16 mouse cellular contexts compared by ENCODE assay signal in genomic region chr3:153349981-153350380, GRCm38 (mm10).
DNase-seq lines count a peak whose midpoint lies in the region; ATAC-seq and TF ChIP-seq lines count a peak whose summit lies in the region.
"Had no signal": no experiment of that assay in that cellular context is flagged by ENCODE, and none has a peak within 500 bp of the region (broad histone marks: within the 10 kb centered on the region; RNA-seq: fewer than 3 reads in every experiment).

No protein-coding gene starts in this region.

- intact Hi-C loops in left cerebral cortex, postnatal 36 days (cut with DNase I): no loop called here

- DNase-seq in thymus, adult 2 months: no peak
- DNase-seq in left cerebral cortex, postnatal 36 days (ENCODE audit: low spot score in 2 of 2): no peak
- DNase-seq: cerebellum, adult 18-20 months; heart, postnatal 36 days; kidney, adult 18-20 months; liver, postnatal 0 days; lung, postnatal 4 days; retina, postnatal 1 day had no signal

- no peak for TF ChIP-seq CTCF in thymus, adult 2 months (IDR thresholded peaks at IDR 0.05; ENCODE audit: borderline replicate concordance, control insufficient read depth, extremely low read depth, insufficient read depth, low read length, poor library complexity)

- H3K9me3 ChIP-seq in neural tube, embryonic 12.5 days: no peaks in the 10 kb centered on the region
- no peaks in the 10 kb centered on the region for H3K9me3 ChIP-seq in neural tube, embryonic 15.5 days (replicated peaks)
- H3K9me3 ChIP-seq in forebrain, embryonic 13.5 days (replicated peaks): no peaks in the 10 kb centered on the region
- H3K9me3 ChIP-seq in hindbrain, embryonic 16.5 days (ENCODE audit: control insufficient read depth, low read length): no peaks in the 10 kb centered on the region
- no peaks in the 10 kb centered on the region for H3K9me3 ChIP-seq in intestine, embryonic 15.5 days
- H3K9me3 ChIP-seq: heart, embryonic 10.5 days had no signal

- H3K4me2 ChIP-seq in neural tube, embryonic 12.5 days (replicated peaks): no peak overlapping the region
- H3K4me2 ChIP-seq in neural tube, embryonic 15.5 days: no peak overlapping the region
- no peak overlapping the region for H3K4me2 ChIP-seq in forebrain, embryonic 13.5 days
- no peak overlapping the region for H3K4me2 ChIP-seq in hindbrain, embryonic 16.5 days (ENCODE audit: low read length)
- H3K4me2 ChIP-seq in intestine, embryonic 15.5 days (replicated peaks): no peak overlapping the region

- H3K36me3 ChIP-seq in neural tube, embryonic 12.5 days: no peaks in the 10 kb centered on the region
- no peaks in the 10 kb centered on the region for H3K36me3 ChIP-seq in neural tube, embryonic 15.5 days
- H3K36me3 ChIP-seq in forebrain, embryonic 13.5 days (ENCODE audit: poor library complexity, severe bottlenecking): no peaks in the 10 kb centered on the region
- no peaks in the 10 kb centered on the region for H3K36me3 ChIP-seq in hindbrain, embryonic 16.5 days (ENCODE audit: control insufficient read depth, insufficient read depth, low read length)
- H3K36me3 ChIP-seq in thymus, adult 2 months (ENCODE audit: control insufficient read depth, insufficient read depth, low read length): no peaks in the 10 kb centered on the region
- H3K36me3 ChIP-seq in intestine, embryonic 15.5 days: no peaks in the 10 kb centered on the region
- H3K36me3 ChIP-seq: heart, embryonic 10.5 days had no signal

- peak; percentile 83 for ATAC-seq in neural tube, embryonic 12.5 days (ENCODE audit: low FRiP score, low read depth)
- ATAC-seq in neural tube, embryonic 15.5 days (ENCODE audit: low FRiP score): no peak; the same call in 1 of the 2 replicates
- ATAC-seq in forebrain, embryonic 13.5 days: peak; percentile 72; the same call in 1 of the 2 replicates
- ATAC-seq in hindbrain, embryonic 16.5 days: peak; percentile 61
- no peak for ATAC-seq in intestine, embryonic 15.5 days
- ATAC-seq: liver, postnatal 0 days had no signal

- no peak overlapping the region for H3K27ac ChIP-seq in neural tube, embryonic 12.5 days
- H3K27ac ChIP-seq in neural tube, embryonic 15.5 days (replicated peaks): no peak overlapping the region
- no peak overlapping the region for H3K27ac ChIP-seq in forebrain, embryonic 13.5 days
- no peak overlapping the region for H3K27ac ChIP-seq in hindbrain, embryonic 16.5 days (ENCODE audit: low read depth, low read length)
- H3K27ac ChIP-seq in thymus, adult 2 months (ENCODE audit: control insufficient read depth, insufficient read depth, low read length): no peak overlapping the region
- no peak overlapping the region for H3K27ac ChIP-seq in intestine, embryonic 15.5 days
- H3K27ac ChIP-seq: heart, embryonic 10.5 days; layer of hippocampus, adult 2 months; left cerebral cortex, adult 2 months had no signal

- H3K4me1 ChIP-seq in neural tube, embryonic 12.5 days: peaks cover 17% of the 10 kb centered on the region
- peaks cover 5% of the 10 kb centered on the region; the same call in 1 of the 2 replicates for H3K4me1 ChIP-seq in neural tube, embryonic 15.5 days
- H3K4me1 ChIP-seq in forebrain, embryonic 13.5 days: peaks cover 23% of the 10 kb centered on the region
- H3K4me1 ChIP-seq in hindbrain, embryonic 16.5 days (ENCODE audit: control insufficient read depth, insufficient read depth, low read depth, low read length): no peaks in the 10 kb centered on the region; the same call in 1 of the 2 replicates
- H3K4me1 ChIP-seq in thymus, adult 2 months (replicated peaks; ENCODE audit: control insufficient read depth, insufficient read depth, low read length): no peaks in the 10 kb centered on the region
- no peaks in the 10 kb centered on the region for H3K4me1 ChIP-seq in intestine, embryonic 15.5 days (replicated peaks)

- TF ChIP-seq POLR2A in thymus, adult 2 months (IDR thresholded peaks at IDR 0.05; ENCODE audit: control insufficient read depth, extremely low read depth, insufficient read depth, low read length, poor library complexity): no peak

- 56% methylated on average over 10 of the region's 10 CpGs for WGBS in neural tube, embryonic 12.5 days
- whole genome bisulfite sequencing in neural tube, embryonic 15.5 days: 52% methylated on average over 10 of the region's 10 CpGs
- 43% methylated on average over 10 of the region's 10 CpGs for WGBS in forebrain, embryonic 13.5 days
- WGBS in hindbrain, embryonic 16.5 days: 41% methylated on average over 10 of the region's 10 CpGs
- 94% methylated on average over 10 of the region's 10 CpGs for WGBS in thymus, adult 2 months
- WGBS in intestine, embryonic 15.5 days: 77% methylated on average over 10 of the region's 10 CpGs

- H3K27me3 ChIP-seq in neural tube, embryonic 12.5 days (replicated peaks): no peaks in the 10 kb centered on the region
- H3K27me3 ChIP-seq in neural tube, embryonic 15.5 days (replicated peaks): no peaks in the 10 kb centered on the region
- H3K27me3 ChIP-seq in forebrain, embryonic 13.5 days: no peaks in the 10 kb centered on the region
- no peaks in the 10 kb centered on the region for H3K27me3 ChIP-seq in hindbrain, embryonic 16.5 days (replicated peaks; ENCODE audit: control insufficient read depth, insufficient read depth, low read length)
- no peaks in the 10 kb centered on the region for H3K27me3 ChIP-seq in thymus, adult 2 months (ENCODE audit: control insufficient read depth, insufficient read depth, low read length)
- no peaks in the 10 kb centered on the region for H3K27me3 ChIP-seq in intestine, embryonic 15.5 days (replicated peaks)

- H3K4me3 ChIP-seq in neural tube, embryonic 12.5 days: no peak overlapping the region
- no peak overlapping the region for H3K4me3 ChIP-seq in neural tube, embryonic 15.5 days (replicated peaks)
- H3K4me3 ChIP-seq in forebrain, embryonic 13.5 days: no peak overlapping the region
- H3K4me3 ChIP-seq in hindbrain, embryonic 16.5 days (ENCODE audit: low read length): no peak overlapping the region
- no peak overlapping the region for H3K4me3 ChIP-seq in thymus, adult 2 months (ENCODE audit: control insufficient read depth, insufficient read depth, low read length)
- H3K4me3 ChIP-seq in intestine, embryonic 15.5 days (replicated peaks): no peak overlapping the region
- H3K4me3 ChIP-seq: heart, embryonic 10.5 days; layer of hippocampus, adult 2 months; left cerebral cortex, adult 2 months had no signal

- H3K9ac ChIP-seq in neural tube, embryonic 12.5 days: no peak overlapping the region
- no peak overlapping the region for H3K9ac ChIP-seq in neural tube, embryonic 15.5 days (replicated peaks)
- no peak overlapping the region for H3K9ac ChIP-seq in forebrain, embryonic 13.5 days
- no peak overlapping the region for H3K9ac ChIP-seq in hindbrain, embryonic 16.5 days (ENCODE audit: low read depth, low read length)
- no peak overlapping the region for H3K9ac ChIP-seq in intestine, embryonic 15.5 days
- H3K9ac ChIP-seq: liver, postnatal 0 days had no signal

Comparison
In these comparisons a context has a peak if more than half of its experiments do, and no peak if none do; other contexts are left out.
1. ATAC-seq: peak in neural tube, embryonic 12.5 days (single experiment), forebrain, embryonic 13.5 days (single experiment) and hindbrain, embryonic 16.5 days (single experiment); none in neural tube, embryonic 15.5 days (single experiment) and intestine, embryonic 15.5 days (single experiment).